Mouse (Mus musculus) neural tube, postnatal 0 days (tissue): ENCODE data around the gene Npvf. TPM values are rescaled to one million over a fixed set of nuclear protein-coding genes. Genes with fewer than 3 reads are reported as not detected.

Experiments used
- polyA plus RNA-seq: library from polyadenylated mRNA; unstranded; fragments of >200 nt; fragmentation: Nextera tagmentation; extraction: Ambion mirVana; gene quantifications from 2 replicates; pipeline ENCODE4 v1.2.1, GENCODE M21; 2015

The Npvf gene
- 0.19 TPM in 1 of 2 replicates, not detected in the other for polyA plus RNA-seq

GRCm38 (mm10) chr6:50654356-50654755 is at the start of gene Npvf:
Npvf (minus strand) TSS chr6:50654439.

Other genes with a start within 250 kb of the Npvf start
- 4.5 and 5.1 TPM in 2 replicates for gene Osbpl3, start 198.2 kb downstream of the Npvf start, polyA plus RNA-seq
- 94.8 and 111 TPM in 2 replicates for gene Cycs, start 87.9 kb downstream of the Npvf start, polyA plus RNA-seq
- gene 4921507P07Rik, start 57.8 kb downstream of the Npvf start, polyA plus RNA-seq: 1.9 and 2.3 TPM in 2 replicates